Mouse (Mus musculus) heart, embryonic 15.5 days (tissue): ENCODE data around the gene Slc10a2. TPM values are rescaled to one million over a fixed set of nuclear protein-coding genes. Genes with fewer than 3 reads are reported as not detected.
"Not testable (repeated sequence)": the region's sequence is repeated elsewhere in the genome, so short reads cannot be mapped to it uniquely, and the experiment has no call there.

Source experiments
- ATAC-seq: fragments of 200-750 bp; cut with Nextera tagmentation; replicated peaks from 2 replicates; pipeline ENCODE4 v1.8.0; 2017; ENCODE audit warnings: low read depth, moderate TSS enrichment; ENCODE audit not compliant: insufficient number of reproducible peaks, insufficient read depth, low FRiP score
- H3K27ac ChIP-seq: fragments of 300-500 bp; sonication (generic); 2 replicates; pipeline ENCODE4 v1.5.1; 2015; ENCODE audit warnings: mild to moderate bottlenecking, inconsistent platforms
- H3K27me3 ChIP-seq: fragments of 300-500 bp; sonication (generic); 2 replicates; pipeline ENCODE4 v1.6.1; 2015; ENCODE audit warnings: inconsistent platforms
- H3K36me3 ChIP-seq: fragments of 300-500 bp; sonication (generic); 2 replicates; pipeline ENCODE4 v1.6.1; 2015; ENCODE audit warnings: mild to moderate bottlenecking, inconsistent platforms
- H3K4me1 ChIP-seq: fragments of 300-500 bp; sonication (generic); replicated peaks from 2 replicates; pipeline ENCODE4 v1.6.1; 2015; ENCODE audit warnings: inconsistent platforms
- H3K4me2 ChIP-seq: fragments of 300-500 bp; sonication (generic); 2 replicates; pipeline ENCODE4 v1.6.1; 2015; ENCODE audit warnings: inconsistent platforms, mild to moderate bottlenecking, moderate library complexity
- H3K4me3 ChIP-seq: fragments of 300-500 bp; sonication (generic); 2 replicates; pipeline ENCODE4 v1.5.1; 2015; ENCODE audit warnings: mild to moderate bottlenecking, inconsistent platforms
- H3K9ac ChIP-seq: fragments of 300-500 bp; sonication (generic); 2 replicates; pipeline ENCODE4 v1.6.1; 2015; ENCODE audit warnings: mild to moderate bottlenecking, inconsistent platforms
- H3K9me3 ChIP-seq: fragments of 300-500 bp; sonication (generic); replicated peaks from 2 replicates; pipeline ENCODE4 v1.6.1; 2016; ENCODE audit warnings: inconsistent platforms
- WGBS: fragments of 180-500 bp; shearing (Covaris S2); methylation state at CpG from one replicate; pipeline ENCODE4 v1.1.7; 2015; ENCODE audit warnings: mixed read lengths; 5-methylcytosine and 5-hydroxymethylcytosine counted together
- polyA plus RNA-seq: library from polyadenylated mRNA; unstranded; fragments of >200 nt; fragmentation: Nextera tagmentation; extraction: Ambion mirVana; gene quantifications from 2 replicates; pipeline ENCODE4 v1.2.1, GENCODE M21; 2015

Gene Slc10a2
- not detected in 2 replicates for polyA plus RNA-seq

DNA sequence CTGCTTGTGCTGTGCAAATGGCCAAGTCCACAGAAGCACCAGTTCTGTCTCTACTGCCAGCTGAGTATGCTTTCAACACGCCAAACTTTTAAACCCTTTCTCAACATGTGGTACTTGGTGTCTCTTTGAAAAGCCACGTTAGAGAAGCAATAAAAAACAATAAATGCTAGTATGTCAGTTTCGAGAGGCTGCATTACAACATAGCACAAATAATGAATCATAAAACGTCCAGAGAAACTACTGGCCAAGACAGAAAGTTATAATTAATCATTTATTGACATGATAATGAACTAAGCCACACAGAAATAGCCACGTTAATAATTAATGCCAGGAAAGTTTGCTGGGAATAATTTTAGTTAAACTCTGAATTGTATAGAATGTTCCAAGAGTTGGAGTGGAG, at the start of gene Slc10a2:
TSS of gene Slc10a2 (minus strand) at position 166 of the 400 bp plus-strand sequence.
- no peaks in the 10 kb centered on the region for H3K27me3 ChIP-seq
- no peaks in the 10 kb centered on the region for H3K36me3 ChIP-seq
- no peak within 1 kb of the TSS for H3K9ac ChIP-seq

GRCm38 (mm10) chr8:5129322-5129829, 24.2 kb upstream of the Slc10a2 start:
- no peak overlapping the region for H3K4me3 ChIP-seq
- 54% methylated on average over 2 of the region's 2 CpGs for WGBS
- no peaks in the 10 kb centered on the region for H3K36me3 ChIP-seq
- ATAC-seq, result no peak
- H3K27me3 ChIP-seq, result no peaks in the 10 kb centered on the region
- 0 out of 2 replicates have a peak, but pooled peaks cover 2% of the 10 kb centered on the region for H3K9me3 ChIP-seq
- no peak overlapping the region for H3K4me2 ChIP-seq
- no peak overlapping the region for H3K27ac ChIP-seq
- H3K9ac ChIP-seq, result no peak overlapping the region
- no peaks in the 10 kb centered on the region for H3K4me1 ChIP-seq

More for the DNA sequence above, at the start of gene Slc10a2:
- Histone ChIP-seq H3K9me3 (no peaks in the 10 kb centered on the region), H3K27ac (no peak within 1 kb of the TSS), H3K4me2 (no peak within 1 kb of the TSS), H3K4me1 (no peaks in the 10 kb centered on the region), H3K4me3 (no peak within 1 kb of the TSS)
- ATAC-seq, result no peak
- WGBS, result 49% methylated on average over 5 of the region's 5 CpGs

- Histone ChIP-seq H3K4me1 (no peaks in the 10 kb centered on the region), H3K27me3 (no peaks in the 10 kb centered on the region), H3K4me2 (no peak overlapping the region), H3K4me3 (no peak overlapping the region), H3K27ac (no peak overlapping the region), H3K9ac (no peak overlapping the region), H3K9me3 (no peaks in the 10 kb centered on the region), H3K36me3 (no peaks in the 10 kb centered on the region)
- ATAC-seq, result no peak
- 60% methylated on average over 5 of the region's 5 CpGs for WGBS
These were observed 1.7 kb upstream of the Slc10a2 start for GRCm38 (mm10) chr8:5106855-5107254.

DNA sequence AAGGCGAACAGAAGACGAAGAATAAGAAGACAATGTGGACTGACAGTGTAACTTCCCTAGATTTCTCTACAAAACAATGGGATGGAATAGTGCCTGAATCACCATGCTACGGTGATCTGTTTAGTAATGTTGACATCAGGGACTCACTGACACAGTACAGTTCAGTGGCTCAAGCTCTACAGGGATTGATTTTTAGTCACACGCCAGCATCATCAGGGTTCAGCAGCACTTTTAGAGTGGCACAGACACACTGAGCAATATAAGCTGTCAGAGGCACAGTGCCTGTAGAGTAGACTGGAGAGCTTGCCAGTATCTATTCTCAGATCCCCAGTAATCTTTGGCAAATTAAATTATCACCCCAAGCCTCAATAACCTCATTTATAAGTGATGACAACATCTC, 9.8 kb downstream of the Slc10a2 start:
- no peak overlapping the region for H3K4me3 ChIP-seq
- H3K4me2 ChIP-seq, result no peak overlapping the region
- H3K9me3 ChIP-seq, result no peaks in the 10 kb centered on the region
- WGBS, result 76% methylated on average over 4 of the region's 4 CpGs
- ATAC-seq, result no peak
- no peaks in the 10 kb centered on the region for H3K27me3 ChIP-seq
- no peak overlapping the region for H3K9ac ChIP-seq
- no peaks in the 10 kb centered on the region for H3K36me3 ChIP-seq
- H3K4me1 ChIP-seq, result no peaks in the 10 kb centered on the region
- no peak overlapping the region for H3K27ac ChIP-seq

DNA sequence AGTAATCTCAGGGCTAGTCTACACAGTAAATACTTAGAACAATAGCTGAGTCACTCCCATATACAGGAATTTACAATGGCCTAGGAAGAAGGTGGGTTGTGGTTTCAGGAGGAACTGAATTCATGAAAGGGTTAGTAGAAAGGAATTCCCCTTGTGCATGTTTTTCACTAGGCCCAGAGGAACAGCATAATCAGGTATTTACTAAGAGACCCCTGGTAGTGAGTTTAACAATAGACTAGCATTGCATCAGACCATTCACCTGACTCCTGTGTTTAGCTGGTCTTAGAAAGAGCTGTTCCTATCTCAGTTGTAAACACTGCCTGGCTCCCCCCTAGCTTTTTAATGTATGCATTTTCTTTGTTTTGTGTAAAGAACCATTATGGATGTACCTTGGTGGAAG, 11.2 kb downstream of the Slc10a2 start:
- not testable (repeated sequence) for H3K9me3 ChIP-seq, H3K4me2 ChIP-seq, H3K36me3 ChIP-seq, H3K9ac ChIP-seq, H3K27ac ChIP-seq, ATAC-seq, H3K4me1 ChIP-seq, H3K4me3 ChIP-seq, H3K27me3 ChIP-seq

DNA sequence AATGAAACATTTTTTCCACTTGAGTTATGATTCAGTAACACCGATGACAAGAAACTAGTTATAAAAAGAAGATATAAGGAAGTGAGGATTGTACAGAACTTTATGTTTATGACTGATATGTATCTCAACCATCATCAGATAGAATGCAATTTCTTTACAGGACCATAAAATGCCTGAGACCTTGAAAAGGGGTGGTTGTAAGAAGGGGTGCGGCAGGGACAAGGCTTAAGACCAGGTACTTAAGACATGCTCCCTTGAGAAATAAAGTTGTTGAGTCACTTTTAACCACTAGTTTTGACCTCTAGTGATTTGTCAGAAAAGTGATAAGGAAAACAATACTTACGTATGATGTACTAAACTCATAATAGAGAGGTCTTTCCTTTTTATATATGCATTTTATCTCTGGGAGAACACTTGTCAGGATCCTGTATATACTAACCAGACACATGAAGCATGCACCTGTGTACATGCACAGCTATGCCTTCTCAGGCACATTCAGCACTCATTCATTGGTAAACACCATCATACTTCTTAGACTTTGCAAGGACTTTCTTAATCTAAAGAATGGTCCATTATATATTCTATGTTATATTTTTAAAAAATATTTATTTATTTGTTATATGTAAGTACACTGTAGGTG, 31.4 kb downstream of the Slc10a2 start:
- WGBS, result 78% methylated on average over 3 of the region's 3 CpGs
- Histone ChIP-seq H3K4me2 (no peak overlapping the region), H3K9ac (no peak overlapping the region), H3K4me1 (no peaks in the 10 kb centered on the region), H3K9me3 (no peaks in the 10 kb centered on the region), H3K27ac (no peak overlapping the region), H3K36me3 (no peaks in the 10 kb centered on the region), H3K27me3 (no peaks in the 10 kb centered on the region), H3K4me3 (no peak overlapping the region)
- no peak for ATAC-seq

DNA sequence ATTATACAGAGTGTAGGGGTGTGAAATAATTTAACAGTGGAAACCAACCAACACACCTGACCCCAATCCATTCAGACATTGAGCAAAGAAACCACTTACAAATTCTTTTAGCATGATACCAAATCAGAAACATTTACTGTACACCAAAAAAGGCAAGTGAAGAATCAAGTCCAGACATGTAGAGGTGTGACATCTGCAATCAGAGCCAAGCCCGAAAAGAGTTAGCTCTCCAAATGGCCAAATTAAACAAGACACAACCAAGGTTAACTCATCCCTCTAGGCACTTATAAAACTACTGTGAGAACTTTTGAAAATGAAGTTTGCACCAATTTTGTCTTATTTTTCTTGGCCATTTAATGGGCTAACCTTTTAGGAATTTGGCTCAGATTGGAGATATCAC, 46.3 kb downstream of the Slc10a2 start:
- Histone ChIP-seq H3K4me1 (no peaks in the 10 kb centered on the region), H3K4me2 (no peak overlapping the region), H3K9ac (no peak overlapping the region), H3K9me3 (no peaks in the 10 kb centered on the region), H3K36me3 (no peaks in the 10 kb centered on the region), H3K27me3 (no peaks in the 10 kb centered on the region), H3K4me3 (no peak overlapping the region), H3K27ac (no peak overlapping the region)
- no peak for ATAC-seq
- WGBS, result 59% methylated on average over 1 of the region's 1 CpGs

GRCm38 (mm10) chr8:5044361-5044900, 60.7 kb downstream of the Slc10a2 start:
- not testable (repeated sequence) for H3K27me3 ChIP-seq, H3K4me1 ChIP-seq, H3K9ac ChIP-seq, H3K4me2 ChIP-seq, ATAC-seq, H3K27ac ChIP-seq, H3K36me3 ChIP-seq, H3K9me3 ChIP-seq, H3K4me3 ChIP-seq
- WGBS, result 80% methylated on average over 6 of the region's 6 CpGs

DNA sequence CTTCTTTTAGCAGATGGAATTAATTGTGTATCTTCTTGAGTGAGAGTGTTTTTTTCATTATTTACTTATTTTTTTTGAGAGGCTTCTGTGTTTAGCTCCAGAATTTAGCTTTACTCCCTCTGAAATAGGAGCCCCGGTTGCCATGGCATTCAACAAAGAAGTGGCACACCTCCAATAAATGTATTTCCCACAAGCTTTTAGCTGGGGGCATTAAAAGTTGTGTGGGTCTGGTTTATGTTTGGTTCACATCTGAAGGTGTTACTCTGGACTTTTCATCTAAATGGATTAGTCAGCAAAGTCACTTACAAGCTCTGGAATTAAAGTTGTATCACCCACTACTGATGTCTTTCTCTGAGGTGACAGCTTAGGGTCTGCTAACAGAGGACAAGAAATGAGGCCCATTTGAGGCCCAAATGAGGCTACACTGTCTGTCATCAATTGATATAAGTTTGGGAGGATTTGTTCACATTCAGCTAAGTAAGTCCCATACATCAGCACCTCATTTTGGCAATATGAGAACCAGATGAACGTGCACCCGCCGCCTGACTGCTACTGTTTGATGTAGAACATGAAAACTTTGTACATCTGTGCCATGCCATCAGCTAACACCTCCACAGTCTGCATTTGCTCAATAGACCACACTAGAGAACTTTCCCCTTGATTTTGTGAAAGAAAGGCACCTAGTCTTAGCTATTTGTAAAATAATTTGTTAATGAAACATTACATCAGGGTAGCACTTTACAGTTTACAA, 66.2 kb downstream of the Slc10a2 start:
- Histone ChIP-seq H3K4me3 (no peak overlapping the region), H3K4me2 (no peak overlapping the region), H3K9me3 (no peaks in the 10 kb centered on the region), H3K27ac (no peak overlapping the region), H3K27me3 (no peaks in the 10 kb centered on the region), H3K9ac (no peak overlapping the region), H3K4me1 (no peaks in the 10 kb centered on the region), H3K36me3 (no peaks in the 10 kb centered on the region)
- no peak for ATAC-seq
- 73% methylated on average over 4 of the region's 4 CpGs for WGBS
